8 mouse cellular contexts compared by ENCODE assay signal in the genomic region with DNA sequence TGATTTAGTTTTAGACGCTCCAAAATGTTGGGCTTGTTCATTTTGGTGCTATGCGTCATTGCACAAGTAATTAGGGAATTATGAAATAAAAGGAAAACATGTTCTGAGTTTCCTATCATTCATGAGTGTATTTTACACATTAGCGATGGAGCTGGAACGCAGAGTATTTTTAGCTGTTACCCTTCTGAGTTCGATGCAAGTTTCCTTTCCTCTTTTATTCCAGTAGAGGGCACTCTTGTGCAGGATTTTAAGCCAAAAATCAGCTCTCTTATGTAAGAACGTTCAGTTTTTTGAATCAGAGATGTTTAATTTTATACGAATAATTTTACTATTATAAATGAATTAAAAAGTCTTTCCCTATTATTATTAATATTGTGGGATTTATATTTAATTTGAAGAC.
DNase-seq lines count a peak whose midpoint lies in the region.

No protein-coding gene starts in this region.

- intact Hi-C loops in heart, postnatal 25 days (cut with DNase I): loop anchor here (1.0 kb wide), 1 partner anchor 609 kb away; no protein-coding TSS in a partner anchor

- peak; percentile 3 to 33 for DNase-seq in heart, adult 18-20 months
- DNase-seq in heart, postnatal 25 days (ENCODE audit: low spot score): no peak
- peak; percentile 3 for DNase-seq in lung, postnatal 25 days (ENCODE audit: low spot score)
- DNase-seq in lung, adult 18-20 months: no peak
- peak; percentile 5 for DNase-seq in c-Kit-positive CD71-positive TER-119-negative erythroid progenitor cells, embryonic 14.5 days (ENCODE audit: low read depth)
- DNase-seq in retina, adult 2 months (ENCODE audit: low read depth, low spot score): peak; percentile 28
- DNase-seq in gastrocnemius, postnatal 25 days: no peak
- DNase-seq in thymus, postnatal 14 days: no peak

Comparison
In these comparisons a context has a peak if more than half of its experiments do, and no peak if none do; other contexts are left out.
1. DNase-seq: peak in heart, adult 18-20 months (2 of 2), lung, postnatal 25 days (single experiment), c-Kit-positive CD71-positive TER-119-negative erythroid progenitor cells, embryonic 14.5 days (single experiment) and retina, adult 2 months (single experiment); none in heart, postnatal 25 days (single experiment), lung, adult 18-20 months (0 of 2), gastrocnemius, postnatal 25 days (single experiment) and thymus, postnatal 14 days (single experiment).